Mouse (Mus musculus) central nervous system, embryonic 18 days (tissue): Measurements from ENCODE around the gene Akap9. TPM values are rescaled to one million over a fixed set of nuclear protein-coding genes. Genes with fewer than 3 reads are reported as not detected.

ENCODE experiments used
- polyA plus RNA-seq: library from polyadenylated mRNA; depleted of rRNA; stranded (reverse); fragments of >200 nt; gene quantifications from 2 replicates; pipeline ENCODE4 v1.2.3, GENCODE M21; 2012; rRNA removed

The Akap9 gene
- 72.9 and 73.5 TPM in 2 replicates for polyA plus RNA-seq

GRCm38 (mm10) chr5:3927801-3928689, at the start of gene Akap9:
TSS of gene Akap9 (plus strand) at chr5:3928054.

GRCm38 (mm10) chr5:3893459-3894293, 34.2 kb upstream of the Akap9 start, which contains the start of gene Mterf1a:
TSS of gene Mterf1a (minus strand) at chr5:3893933.

GRCm38 (mm10) chr5:4104341-4105040, 176.6 kb downstream of the Akap9 start, which contains the start of gene Cyp51:
TSS of gene Cyp51 (minus strand) at chr5:4104746.

Other genes with a start within 250 kb of the Akap9 start
- gene Ankib1, start 125.1 kb upstream of the Akap9 start, polyA plus RNA-seq, result 22.8 and 24.2 TPM in 2 replicates
- 46.6 and 50.3 TPM in 2 replicates for gene Krit1, start 124.9 kb upstream of the Akap9 start, polyA plus RNA-seq
- 0.05 and 0.06 TPM in 2 replicates for gene Lrrd1, start 82.9 kb upstream of the Akap9 start, polyA plus RNA-seq
- gene Mterf1a, start 34.1 kb upstream of the Akap9 start, polyA plus RNA-seq, result 5.8 and 6.4 TPM in 2 replicates
- 123 and 131 TPM in 2 replicates for gene Cyp51, start 176.7 kb downstream of the Akap9 start, polyA plus RNA-seq